Mouse (Mus musculus) lung, postnatal 4 days (tissue): ENCODE measurements around the gene Kcnq2.
A peak's percentile ranks its signal among the peaks of the same experiment; 100 is the strongest.

Source experiments
- DNase-seq, 2 experiments: peaks; one replicate each; pipeline ENCODE4 v3.0.0; 2021

Kcnq2 gene

DNA sequence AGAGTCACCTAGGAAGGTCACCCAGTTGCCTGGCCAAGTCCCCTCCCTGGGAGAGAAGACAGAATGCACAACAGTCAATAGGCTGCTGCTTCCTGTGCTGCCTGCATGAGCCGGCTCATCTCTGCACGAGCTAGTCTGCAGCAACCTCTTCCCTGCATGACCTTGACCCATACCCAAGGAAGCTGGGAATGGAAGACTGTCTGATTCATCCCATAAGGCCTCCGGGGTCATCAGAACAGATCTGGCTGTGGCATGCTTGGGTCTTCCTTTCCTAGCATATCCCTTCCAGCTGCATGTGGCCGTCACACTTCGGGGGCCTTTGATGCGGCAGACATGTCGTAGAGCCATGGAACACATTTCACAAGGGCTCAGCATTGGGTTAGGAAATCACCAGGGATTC, 99.9 kb downstream of the Kcnq2 start:
- DNase-seq: no peak

DNA sequence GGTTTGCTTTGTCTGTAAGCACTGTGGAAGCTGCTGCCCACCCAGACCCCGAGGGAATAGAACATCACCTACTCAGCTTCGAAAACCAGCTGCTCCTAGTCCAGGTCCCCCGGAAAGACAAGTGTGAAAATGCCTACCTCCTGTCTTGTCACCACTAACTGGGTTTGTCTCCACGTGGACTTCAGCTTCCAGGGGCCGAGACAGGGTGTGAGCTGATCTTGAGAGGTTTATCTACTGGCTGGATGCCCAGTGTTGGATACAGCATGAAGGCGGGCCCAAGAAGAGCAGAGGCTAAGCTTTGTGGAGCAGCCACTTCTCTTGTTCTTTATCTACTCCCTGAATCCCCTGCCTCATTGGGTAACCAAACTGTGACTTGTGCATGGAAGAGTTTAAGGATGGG, 101.8 kb downstream of the Kcnq2 start:
- DNase-seq: no peak

DNA sequence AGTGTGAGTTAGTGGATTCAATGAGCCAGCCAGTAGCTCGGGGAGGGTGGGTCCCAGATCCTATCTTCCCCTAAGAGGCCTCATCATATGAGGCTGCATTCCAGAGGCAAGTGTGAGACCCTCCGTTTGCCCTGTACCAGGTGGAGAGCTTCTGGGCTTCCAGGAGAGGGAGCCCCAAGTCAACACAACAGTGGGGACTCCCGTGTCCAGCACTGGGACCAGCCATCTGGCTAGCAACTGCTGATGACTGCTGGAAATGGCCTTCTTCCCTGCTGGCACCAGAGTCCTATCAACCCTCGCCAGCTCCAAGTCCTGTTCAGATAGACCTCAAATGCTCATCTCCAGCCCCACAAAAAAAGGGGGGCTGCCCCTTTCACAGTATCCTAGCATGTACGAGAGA, 102.7 kb downstream of the Kcnq2 start:
- peak in 1 of 2 experiments; percentile 14 for DNase-seq

DNA sequence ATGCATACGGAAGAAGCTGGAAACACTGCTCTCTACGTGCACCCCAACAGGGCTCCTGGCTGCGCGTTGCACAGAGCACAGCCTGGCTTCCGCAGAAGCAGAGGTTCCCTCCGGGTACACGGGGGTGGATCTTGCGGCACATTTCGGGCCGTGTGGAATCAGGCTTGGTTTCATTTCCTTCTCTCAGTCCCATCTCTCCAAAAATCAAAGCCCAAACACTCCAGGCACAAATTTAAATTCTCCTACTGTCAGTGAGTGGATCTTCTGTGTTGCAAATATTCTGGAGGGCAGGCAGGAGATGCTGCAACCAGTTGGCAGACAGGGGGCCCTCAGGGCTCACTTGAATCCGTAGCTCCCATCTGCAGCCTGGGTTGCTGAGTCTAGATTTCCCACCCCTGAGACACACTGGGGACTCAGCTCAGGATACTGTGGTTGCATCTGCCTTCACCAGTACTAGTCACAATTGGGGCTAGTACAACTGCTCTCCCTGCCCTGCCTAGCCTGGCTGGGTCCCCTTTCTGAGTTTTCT, 103.6 kb downstream of the Kcnq2 start:
- DNase-seq: no peak
